Mouse (Mus musculus): Measurements from ENCODE around the gene Sgms1.

DNA sequence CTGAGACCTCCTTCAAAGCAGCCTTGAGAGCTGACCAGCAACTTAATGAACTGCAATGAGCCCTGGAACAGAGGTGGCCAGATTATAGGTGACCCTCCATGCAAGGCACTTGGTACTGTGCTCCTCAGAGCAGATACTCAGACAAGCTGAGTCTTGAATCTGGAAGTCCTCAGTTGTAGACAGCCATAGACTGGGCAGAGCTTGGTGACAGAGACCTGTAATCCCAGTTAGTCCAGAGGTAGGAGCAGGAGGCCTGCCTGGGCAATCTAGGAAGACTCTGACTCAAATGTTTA is 178.3 kb downstream of the Sgms1 start:
- TF ChIP-seq CTCF (IDR thresholded peaks at IDR 0.05; ENCODE audit: insufficient read depth, low read length) = no peak
- TF ChIP-seq POLR2A (IDR thresholded peaks at IDR 0.05; ENCODE audit: borderline replicate concordance, extremely low read depth, low read depth, low read length) = no peak

Measured in lung, adult 2 months (tissue).